In the genomic region with DNA sequence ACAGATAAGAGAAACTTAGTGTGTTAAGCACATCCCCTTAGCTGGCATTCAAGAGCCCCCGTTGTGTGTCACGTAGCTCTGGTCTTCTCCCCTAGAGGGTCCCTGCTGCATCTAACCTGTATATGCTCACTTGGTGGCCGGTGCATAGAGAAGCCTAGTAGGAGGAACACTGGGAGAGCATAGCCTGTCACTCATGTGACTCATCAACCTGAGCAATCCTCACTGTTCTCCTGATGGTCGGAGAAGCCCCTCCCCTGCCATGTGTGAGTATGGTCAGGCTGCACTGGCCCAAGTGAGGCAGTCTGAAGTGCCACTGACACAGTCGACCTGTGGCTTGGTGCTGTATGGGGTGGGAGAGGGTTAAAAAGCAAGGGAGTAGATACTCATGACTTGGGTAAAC, we compare ENCODE assay signal across 19 mouse cellular contexts. TPM values are rescaled to one million over a fixed set of nuclear protein-coding genes. Genes with fewer than 3 reads are reported as not detected.
DNase-seq lines count a peak whose midpoint lies in the region; ATAC-seq and TF ChIP-seq lines count a peak whose summit lies in the region.
"Had no signal": no experiment of that assay in that cellular context is flagged by ENCODE, and none has a peak within 500 bp of the region (broad histone marks: within the 10 kb centered on the region; RNA-seq: fewer than 3 reads in every experiment).

No protein-coding gene starts in this region.

- H3K4me3 ChIP-seq in liver, embryonic 11.5 days (ENCODE audit: low read depth, low read length) = no peak overlapping the region
- H3K4me3 ChIP-seq in liver, postnatal 0 days (ENCODE audit: low read depth, low read length) = no peak overlapping the region
- no peak overlapping the region for H3K4me3 ChIP-seq in hindbrain, postnatal 0 days (ENCODE audit: low read length)
- H3K4me3 ChIP-seq: embryonic facial prominence, embryonic 10.5 days; forebrain, embryonic 13.5 days; gastrocnemius, adult 2 months; hindbrain, embryonic 13.5 days; intestine, embryonic 15.5 days had no signal

- TF ChIP-seq CTCF in liver, postnatal 0 days (IDR thresholded peaks at IDR 0.05; ENCODE audit: low read depth) = no peak
- no peak for TF ChIP-seq CTCF in hindbrain, postnatal 0 days (IDR thresholded peaks at IDR 0.05; ENCODE audit: low read depth)

- no peak overlapping the region for H3K4me2 ChIP-seq in liver, embryonic 11.5 days
- no peak overlapping the region for H3K4me2 ChIP-seq in liver, postnatal 0 days (ENCODE audit: low read depth, low read length)
- H3K4me2 ChIP-seq in hindbrain, postnatal 0 days (ENCODE audit: low read depth, low read length) = no peak overlapping the region
- H3K4me2 ChIP-seq: forebrain, embryonic 13.5 days; hindbrain, embryonic 13.5 days; intestine, embryonic 15.5 days had no signal

- H3K36me3 ChIP-seq in liver, embryonic 11.5 days (ENCODE audit: control insufficient read depth, insufficient read depth, low read length) = no peaks in the 10 kb centered on the region
- H3K36me3 ChIP-seq in liver, postnatal 0 days (replicated peaks; ENCODE audit: insufficient read depth, low read length) = no peaks in the 10 kb centered on the region
- no peaks in the 10 kb centered on the region; the same call in 1 of the 2 replicates for H3K36me3 ChIP-seq in hindbrain, postnatal 0 days (ENCODE audit: insufficient read depth, low read length)
- H3K36me3 ChIP-seq: embryonic facial prominence, embryonic 10.5 days; hindbrain, embryonic 13.5 days; intestine, embryonic 15.5 days had no signal

- WGBS in liver, embryonic 11.5 days = 49% methylated on average over 5 of the region's 5 CpGs
- WGBS in liver, postnatal 0 days (ENCODE audit: insufficient replicate concordance) = 55% methylated on average over 5 of the region's 5 CpGs
- WGBS in hindbrain, postnatal 0 days = 73% methylated on average over 5 of the region's 5 CpGs

- 0 out of 2 replicates have a peak, but pooled peaks have one; percentile 4 for ATAC-seq in liver, embryonic 11.5 days (replicated peaks; ENCODE audit: low FRiP score)
- no peak for ATAC-seq in liver, postnatal 0 days
- ATAC-seq in hindbrain, postnatal 0 days = no peak
- ATAC-seq: forebrain, embryonic 13.5 days; forebrain, postnatal 0 days; intestine, embryonic 15.5 days had no signal

- H3K27me3 ChIP-seq in liver, embryonic 11.5 days (replicated peaks; ENCODE audit: control insufficient read depth, insufficient read depth, low read length) = no peaks in the 10 kb centered on the region
- no peaks in the 10 kb centered on the region for H3K27me3 ChIP-seq in liver, postnatal 0 days (ENCODE audit: insufficient read depth, low read length)
- H3K27me3 ChIP-seq in hindbrain, postnatal 0 days (ENCODE audit: insufficient read depth, low read length) = no peaks in the 10 kb centered on the region
- H3K27me3 ChIP-seq: forebrain, embryonic 13.5 days; hindbrain, embryonic 13.5 days; intestine, embryonic 15.5 days had no signal

- TF ChIP-seq EP300 in liver, postnatal 0 days (IDR thresholded peaks at IDR 0.05; ENCODE audit: low read depth) = no peak

- H3K27ac ChIP-seq in liver, embryonic 11.5 days (ENCODE audit: low read depth, low read length) = no peak overlapping the region
- no peak overlapping the region for H3K27ac ChIP-seq in liver, postnatal 0 days (ENCODE audit: low read depth)
- H3K27ac ChIP-seq in hindbrain, postnatal 0 days = no peak overlapping the region
- H3K27ac ChIP-seq: embryonic facial prominence, embryonic 10.5 days; forebrain, embryonic 13.5 days; gastrocnemius, adult 2 months; hindbrain, embryonic 13.5 days; intestine, embryonic 15.5 days had no signal

- H3K9ac ChIP-seq in liver, embryonic 11.5 days (ENCODE audit: low read depth, low read length) = no peak overlapping the region
- 0 out of 2 replicates have a peak overlapping the region, but pooled peaks have one; percentile 5 for H3K9ac ChIP-seq in liver, postnatal 0 days (replicated peaks)
- H3K9ac ChIP-seq in hindbrain, postnatal 0 days (replicated peaks; ENCODE audit: low read length) = no peak overlapping the region
- H3K9ac ChIP-seq: forebrain, embryonic 13.5 days; forebrain, postnatal 0 days; hindbrain, embryonic 13.5 days; intestine, embryonic 15.5 days had no signal

- no peak for DNase-seq in liver, embryonic 11.5 days (ENCODE audit: low spot score)
- no peak for DNase-seq in liver
- peak; percentile 65 for DNase-seq in 416B (ENCODE audit: low read depth)
- DNase-seq in NIH3T3 (ENCODE audit: low read depth) = peak; percentile 25
- DNase-seq in liver, postnatal 0 days = no peak
- DNase-seq in left cerebral cortex, adult 18-20 months (ENCODE audit: low spot score in 2 of 2) = no peak
- DNase-seq in hindbrain, postnatal 0 days (ENCODE audit: low spot score) = no peak
- DNase-seq: adrenal gland, adult 8-10 months; cerebellum, adult 2 months; cerebellum, postnatal 10 days; forebrain, postnatal 0 days; gastrocnemius, adult 2 months; gastrocnemius, postnatal 25 days; heart, postnatal 10 days had no signal

- peaks cover 32% of the 10 kb centered on the region for H3K4me1 ChIP-seq in liver, embryonic 11.5 days (replicated peaks; ENCODE audit: control insufficient read depth, insufficient read depth, low read length)
- peaks cover 13% of the 10 kb centered on the region for H3K4me1 ChIP-seq in liver, postnatal 0 days (ENCODE audit: insufficient read depth)
- H3K4me1 ChIP-seq in hindbrain, postnatal 0 days (ENCODE audit: insufficient read depth, low read length) = no peaks in the 10 kb centered on the region
- H3K4me1 ChIP-seq: forebrain, embryonic 13.5 days had no signal

- no peaks in the 10 kb centered on the region for H3K9me3 ChIP-seq in liver, embryonic 11.5 days (ENCODE audit: control insufficient read depth, low read length)
- no peaks in the 10 kb centered on the region for H3K9me3 ChIP-seq in liver, postnatal 0 days (ENCODE audit: low read length)
- no peaks in the 10 kb centered on the region for H3K9me3 ChIP-seq in hindbrain, postnatal 0 days (ENCODE audit: low read length)
- H3K9me3 ChIP-seq: embryonic facial prominence, embryonic 10.5 days; forebrain, embryonic 13.5 days; hindbrain, embryonic 13.5 days; intestine, embryonic 15.5 days had no signal

RNA-seq across cellular contexts. Expression of gene Gpr171, which starts 23.4 kb away (rescaled TPM):
- polyA plus RNA-seq in liver, embryonic 11.5 days (2014; fragmentation: Nextera tagmentation; extraction: Ambion mirVana) = 2.3 and 2.8 TPM in 2 replicates
- polyA plus RNA-seq in liver, postnatal 0 days (2015; fragmentation: Nextera tagmentation; extraction: Ambion mirVana) = 2.0 and 2.1 TPM in 2 replicates
- not detected for total RNA-seq in left cerebral cortex, adult 18-20 months (2021)
- total RNA-seq in hindbrain, postnatal 0 days (2014; rRNA removed) = not detected in 2 replicates
- polyA plus RNA-seq in hindbrain, postnatal 0 days (2015; fragmentation: Nextera tagmentation; extraction: Ambion mirVana) = 0.58 and 0.78 TPM in 2 replicates
- total RNA-seq: forebrain, postnatal 0 days; gastrocnemius, adult 2 months; gastrocnemius, postnatal 25 days; heart, postnatal 10 days had no signal
- polyA plus RNA-seq: C2C12; cerebellum, adult 2 months had no signal

RNA-seq across cellular contexts. Expression of gene P2ry14, which starts 28.4 kb away (rescaled TPM):
- 2.8 and 3.6 TPM in 2 replicates for polyA plus RNA-seq in liver, embryonic 11.5 days (2014; fragmentation: Nextera tagmentation; extraction: Ambion mirVana)
- 7.3 and 9.4 TPM in 2 replicates for polyA plus RNA-seq in liver, postnatal 0 days (2015; fragmentation: Nextera tagmentation; extraction: Ambion mirVana)
- 1 to 10 TPM; 2.4 to 2.9 TPM for total RNA-seq in left cerebral cortex, adult 18-20 months (2021)
- total RNA-seq in hindbrain, postnatal 0 days (2014; rRNA removed) = 1.7 and 3.0 TPM in 2 replicates
- 4.4 and 4.6 TPM in 2 replicates for polyA plus RNA-seq in hindbrain, postnatal 0 days (2015; fragmentation: Nextera tagmentation; extraction: Ambion mirVana)
- polyA plus RNA-seq: C2C12 had no signal

Comparison
In these comparisons a context has a peak if more than half of its experiments do, and no peak if none do; other contexts are left out.
1. DNase-seq: peak in 416B (single experiment) and NIH3T3 (single experiment); none in liver, embryonic 11.5 days (single experiment), liver (single experiment), liver, postnatal 0 days (single experiment), left cerebral cortex, adult 18-20 months (0 of 2) and hindbrain, postnatal 0 days (single experiment).